Mouse (Mus musculus) neutrophil, adult 65 days (primary cell): ENCODE data around the gene Nlrp9a. TPM values are rescaled to one million over a fixed set of nuclear protein-coding genes. Genes with fewer than 3 reads are reported as not detected.

Experiments used
- total RNA-seq: library from RNA; stranded (reverse); gene quantifications from 2 replicates; pipeline ENCODE4 v1.2.4, GENCODE M21; 2023

The Nlrp9a gene
- total RNA-seq: not detected in 2 replicates

DNA sequence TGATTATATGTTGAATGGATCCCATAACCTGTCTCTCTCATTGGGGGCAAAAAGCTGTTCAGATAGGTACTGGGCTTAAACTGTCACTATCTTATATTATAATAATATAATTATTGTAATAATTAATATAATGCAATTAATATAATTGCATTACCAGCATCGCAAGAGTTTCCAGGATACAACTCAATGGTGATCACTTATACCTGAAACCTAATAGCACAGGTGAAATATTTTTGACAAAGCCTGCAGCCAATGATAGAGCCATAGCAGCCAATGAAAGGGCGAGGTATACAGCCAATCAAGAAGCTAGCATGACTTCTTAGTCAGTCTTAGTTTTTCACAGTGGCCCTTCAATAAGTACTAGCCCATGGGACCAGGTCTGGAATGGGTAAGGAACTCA lies at the start of gene Nlrp9a:
TSS of gene Nlrp9a (plus strand) at position 301 of the 400 bp plus-strand sequence.

DNA sequence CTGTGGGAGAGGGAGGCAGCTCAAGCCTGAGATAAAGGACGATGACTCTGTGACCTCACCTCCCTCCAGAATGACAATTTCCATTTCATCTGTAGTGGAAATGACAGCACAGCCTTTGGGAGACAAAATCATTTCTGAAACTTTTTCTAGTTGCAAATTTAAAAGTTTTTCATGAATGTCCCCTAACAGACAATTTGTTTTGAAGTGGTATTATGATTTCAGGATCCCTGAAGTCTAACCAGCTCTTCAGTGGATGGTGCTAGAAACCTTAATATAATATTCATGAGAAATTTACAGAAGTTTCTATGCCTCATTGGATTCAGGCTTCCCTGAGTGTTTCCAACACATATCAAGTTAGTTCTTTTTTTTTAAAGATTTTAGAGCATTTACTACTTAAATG lies 83.5 kb downstream of the Nlrp9a start, which contains the start of gene Vmn1r185:
TSS of gene Vmn1r185 (minus strand) at position 101 of the 400 bp plus-strand sequence.

Other genes starting within 250 kb of the Nlrp9a start
- not detected in 2 replicates for gene Cyp2a4, start 227.9 kb upstream of the Nlrp9a start, total RNA-seq
- gene Nlrp9c, start 131.3 kb upstream of the Nlrp9a start, total RNA-seq: not detected in 2 replicates
- not detected in 2 replicates for gene Nlrp4a, start 99.9 kb upstream of the Nlrp9a start, total RNA-seq
- gene Vmn1r185, start 83.4 kb downstream of the Nlrp9a start, total RNA-seq: not detected in 2 replicates
- not detected in 2 replicates for gene Cyp2b23, start 151.4 kb downstream of the Nlrp9a start, total RNA-seq
- not detected in 2 replicates for gene Cyp2b19, start 222.1 kb downstream of the Nlrp9a start, total RNA-seq